Mouse (Mus musculus): ENCODE measurements around the gene Cryl1.

The Cryl1 gene

DNA sequence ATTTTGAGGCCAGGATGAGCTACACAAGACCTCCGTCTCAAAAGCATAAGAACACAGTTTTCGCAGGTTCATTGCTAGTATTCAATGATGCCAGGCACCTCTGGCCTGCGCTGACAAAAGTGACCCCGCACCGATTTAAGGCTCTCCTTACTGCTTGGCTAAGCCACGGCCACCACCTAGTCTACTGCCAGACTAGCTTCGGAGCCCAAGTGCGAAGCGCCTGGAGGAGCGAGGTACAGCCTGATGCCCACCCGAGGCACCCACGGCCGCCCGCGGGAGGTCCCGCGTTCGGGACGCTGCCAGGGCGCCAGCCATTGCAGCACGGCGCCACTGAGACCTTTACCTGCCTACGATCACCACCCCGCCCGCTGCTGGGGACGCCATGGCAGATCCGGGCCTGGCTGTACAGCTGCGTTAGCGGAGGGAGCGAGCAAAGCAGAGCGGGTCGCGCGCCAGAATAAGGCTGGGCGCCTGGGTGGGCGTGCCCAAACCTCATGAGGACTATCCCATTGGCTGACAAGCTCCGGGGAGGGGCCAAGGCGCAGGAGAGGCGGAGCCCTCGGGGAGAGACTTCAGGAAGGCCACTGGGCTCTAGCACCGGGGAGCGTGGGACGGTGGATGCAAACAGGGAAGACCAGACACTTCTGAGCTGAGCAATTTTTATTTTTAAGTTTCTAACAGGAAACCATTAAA, at the start of gene Cryl1:
Gene Cryl1 (minus strand): TSS at position 465 of the 693 bp plus-strand sequence.
- DNase-seq (ENCODE audit: low read depth, low spot score), result peak; percentile 95

DNA sequence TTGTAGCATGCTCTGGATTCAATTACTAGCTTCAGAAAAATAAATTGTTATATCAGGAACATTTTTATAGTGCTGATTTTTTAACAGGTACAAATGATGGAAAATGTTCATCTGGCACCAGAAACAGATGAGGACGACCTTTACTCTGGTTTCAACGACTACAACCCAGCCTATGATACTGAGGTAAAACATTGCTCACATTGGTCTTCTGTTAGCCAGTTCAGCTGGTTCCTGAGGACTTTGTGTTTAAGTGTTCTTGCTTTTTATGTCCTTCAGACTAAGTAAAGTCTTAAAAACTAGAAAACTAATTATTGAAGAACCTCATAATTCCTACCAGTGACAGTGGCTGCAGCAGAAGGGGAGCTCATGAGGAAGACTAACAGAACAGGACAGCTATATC, 32.1 kb upstream of the Cryl1 start:
- no peak for DNase-seq (ENCODE audit: low read depth, low spot score)

DNA sequence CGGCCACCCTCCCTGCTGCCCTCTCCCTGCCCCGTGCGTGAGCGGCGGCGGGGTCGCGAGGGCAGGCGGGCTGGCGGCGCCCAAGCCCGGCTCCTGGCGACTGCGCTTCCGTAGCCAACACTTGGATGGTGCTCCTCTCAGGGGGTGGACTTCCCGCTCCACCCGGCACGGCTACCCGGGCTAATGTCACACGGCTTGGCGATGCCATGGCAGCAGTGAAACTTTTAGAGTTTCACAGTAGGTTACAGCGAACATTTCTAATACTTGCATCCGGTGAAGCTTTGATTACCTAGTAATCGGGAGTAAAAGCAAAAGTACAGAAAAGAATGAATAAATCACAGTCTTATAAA, 25.9 kb upstream of the Cryl1 start:
- no peak for DNase-seq (ENCODE audit: low read depth, low spot score)

DNA sequence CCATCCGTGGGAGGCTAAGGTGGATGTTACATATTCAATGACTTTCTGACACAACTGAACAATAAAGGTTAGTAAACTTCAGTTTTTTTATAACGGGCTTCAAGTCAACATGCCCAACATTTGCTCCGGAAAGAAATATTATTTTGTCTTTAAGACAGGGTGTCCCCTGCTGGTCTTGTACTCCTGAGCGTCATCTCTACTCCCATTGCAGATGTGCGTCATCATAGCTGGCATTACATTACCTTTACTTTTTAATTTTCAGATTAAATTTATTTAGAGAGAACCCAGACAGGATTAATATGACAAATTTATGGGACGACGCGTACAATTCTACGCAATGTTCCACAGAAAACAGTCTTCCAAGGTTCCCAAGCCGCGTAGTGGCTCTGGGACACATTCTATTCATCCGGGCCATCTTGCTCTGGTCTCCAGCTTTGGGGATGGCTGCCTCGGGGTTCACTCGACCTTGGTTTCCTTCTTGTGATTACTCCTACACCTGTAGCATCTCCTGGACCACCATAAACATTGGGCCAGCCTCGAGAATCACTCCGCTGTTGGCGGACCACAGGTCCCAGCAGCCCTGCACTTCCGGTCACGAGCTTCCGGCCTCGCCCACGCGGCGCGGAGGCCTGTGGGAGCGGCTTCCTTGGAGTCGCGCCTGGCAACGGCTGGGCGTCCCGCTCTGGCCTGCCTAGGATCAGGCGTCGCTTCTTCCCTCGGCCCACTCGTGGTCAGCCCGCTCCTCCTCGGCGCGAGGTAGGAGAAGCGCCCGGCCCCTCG, 25.3 kb upstream of the Cryl1 start, which contains the start of gene Ift88:
Gene Ift88 (plus strand): TSS at position 631 of the 780 bp plus-strand sequence.
- peak; percentile 89 for DNase-seq (ENCODE audit: low read depth, low spot score)

DNA sequence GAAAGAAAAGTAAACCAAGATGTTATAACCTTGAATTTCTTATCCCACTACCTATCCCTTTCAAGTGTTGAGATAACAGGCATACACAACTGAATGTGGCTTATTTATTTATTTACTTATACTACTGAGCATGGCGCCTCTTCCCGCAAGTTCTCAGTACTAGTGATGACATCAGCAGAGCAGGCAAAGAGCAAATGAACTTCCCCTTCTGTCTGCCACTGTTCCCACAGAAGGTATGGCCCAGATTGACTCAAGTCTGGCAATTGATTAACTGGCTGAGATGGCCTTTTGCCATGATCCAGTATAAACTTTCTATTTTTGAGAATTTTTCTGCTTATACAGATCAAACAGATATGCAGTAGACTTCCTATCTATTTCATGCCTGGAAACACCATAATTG, 18.9 kb upstream of the Cryl1 start:
- DNase-seq (ENCODE audit: low read depth, low spot score), result no peak

DNA sequence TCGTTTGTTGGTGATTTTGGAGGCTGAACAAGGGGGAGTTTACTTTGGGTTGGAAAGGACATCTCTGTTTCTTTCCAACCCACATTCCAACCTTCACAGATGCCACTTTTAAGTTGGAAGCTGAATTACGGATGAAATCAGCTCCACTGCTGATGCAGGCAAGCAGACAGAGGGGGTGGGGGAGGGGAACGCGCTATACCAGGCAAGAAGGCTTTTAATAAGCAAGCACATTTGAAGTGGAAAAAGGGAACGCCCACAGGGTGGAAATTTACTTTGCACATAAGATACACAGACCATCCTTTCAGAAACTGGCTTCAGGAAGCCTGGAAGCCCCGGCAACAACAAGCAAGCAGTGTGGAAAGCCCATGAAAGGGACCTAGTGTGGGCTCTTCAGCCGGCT, 13.8 kb upstream of the Cryl1 start:
- DNase-seq (ENCODE audit: low read depth, low spot score), result no peak

DNA sequence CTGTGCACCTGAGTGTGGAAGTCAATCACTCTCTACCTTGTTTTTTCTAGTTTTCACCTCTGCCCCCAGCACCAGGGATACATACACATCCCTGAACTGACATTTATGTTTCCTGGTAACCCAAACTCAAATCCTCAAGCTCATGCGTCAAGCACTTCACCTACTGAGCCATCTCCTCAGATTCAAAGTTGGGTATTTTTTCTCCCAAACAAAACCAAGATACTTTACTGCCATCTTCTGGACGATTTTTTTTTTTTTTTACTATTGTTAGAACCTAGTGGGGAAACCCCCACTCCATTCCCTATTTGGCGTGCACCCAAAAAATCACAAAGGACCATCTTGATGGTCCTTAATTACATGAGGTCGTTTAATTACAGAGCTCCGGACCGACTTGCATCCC, 10.8 kb upstream of the Cryl1 start:
- no peak for DNase-seq (ENCODE audit: low read depth, low spot score)

DNA sequence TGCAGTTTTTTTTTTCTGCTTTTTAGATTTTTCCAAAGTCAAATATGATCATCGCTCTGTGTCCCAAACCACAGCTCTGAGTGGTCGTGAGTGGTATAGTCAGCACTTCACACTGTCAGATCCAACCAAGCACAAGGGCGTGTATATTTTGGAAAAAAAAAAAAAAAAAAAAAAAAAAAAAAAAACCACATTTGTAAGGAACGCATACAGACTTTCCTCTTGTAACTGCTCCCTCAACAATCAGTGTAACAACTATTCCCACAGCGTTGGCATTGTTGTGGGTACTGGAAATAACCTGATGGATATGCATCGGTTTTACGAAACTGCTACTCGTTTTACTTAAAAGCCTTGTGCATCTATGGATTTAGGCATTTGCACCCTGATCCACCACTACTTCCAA, 9.8 kb upstream of the Cryl1 start:
- DNase-seq (ENCODE audit: low read depth, low spot score), result no peak

DNA sequence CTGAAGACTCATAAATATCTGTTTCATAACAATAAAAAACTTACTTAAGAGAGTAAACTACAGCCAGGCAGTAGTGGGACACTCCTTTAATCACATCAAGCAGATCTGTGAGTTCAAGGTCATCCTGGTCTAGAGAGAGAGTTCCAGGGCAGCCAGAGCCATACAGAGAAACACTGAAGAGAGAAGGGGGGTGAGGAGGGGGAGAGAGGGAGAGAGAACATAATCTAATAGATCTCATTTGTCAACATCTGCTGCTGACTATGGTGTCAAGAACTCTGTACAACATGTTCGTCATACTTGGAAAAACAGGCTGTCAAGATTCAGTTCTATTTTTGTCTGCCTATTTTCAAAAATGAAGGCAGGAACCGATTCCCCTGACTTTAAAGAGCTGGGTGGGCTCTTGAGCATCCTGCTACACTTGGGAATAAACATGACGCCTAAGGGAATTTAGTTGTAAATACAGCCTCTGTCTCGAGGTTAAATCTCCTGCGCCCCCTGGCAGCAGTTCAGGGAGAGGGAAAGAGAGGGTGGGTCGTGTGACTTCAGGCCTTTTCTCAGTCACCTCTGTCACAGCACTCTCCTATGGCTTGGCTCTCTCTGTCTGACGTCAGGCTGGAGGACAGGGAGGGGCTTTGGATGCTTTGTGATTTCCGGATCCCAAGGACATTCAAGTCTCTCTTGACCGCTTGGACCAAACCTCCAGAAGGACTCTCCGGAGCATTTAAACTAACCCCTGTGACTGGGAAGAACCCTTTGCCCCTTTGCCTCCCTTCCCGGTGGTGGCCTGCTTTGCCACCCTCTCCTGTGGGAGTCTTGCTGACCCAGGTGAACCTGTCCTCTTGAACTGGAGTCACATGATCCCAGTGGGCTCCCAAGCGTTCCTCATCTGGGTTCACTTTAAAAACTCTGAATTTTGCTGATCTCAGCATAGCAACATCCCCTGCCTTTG, 9.0 kb upstream of the Cryl1 start:
- peak; percentile 80 for DNase-seq (ENCODE audit: low read depth, low spot score)

DNA sequence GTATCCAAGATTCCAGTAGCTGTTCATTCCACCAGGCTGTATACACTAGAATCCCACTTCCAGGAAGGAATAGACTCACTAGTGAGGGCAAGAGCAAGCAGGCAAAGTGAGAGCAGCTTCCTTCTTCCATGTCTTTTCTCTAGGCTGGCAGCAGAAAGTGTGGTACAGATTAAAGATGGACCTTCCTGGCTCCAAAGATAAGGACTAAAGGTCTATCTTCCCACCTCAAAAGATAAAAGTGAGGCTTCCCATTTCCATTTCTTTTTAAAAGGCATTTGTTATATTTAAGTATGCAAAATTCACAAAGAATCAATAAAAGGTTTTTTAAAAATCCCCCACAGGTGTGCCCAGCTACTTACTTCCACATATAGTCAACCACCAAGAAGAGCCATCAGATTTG, 4.5 kb upstream of the Cryl1 start:
- no peak for DNase-seq (ENCODE audit: low read depth, low spot score)

DNA sequence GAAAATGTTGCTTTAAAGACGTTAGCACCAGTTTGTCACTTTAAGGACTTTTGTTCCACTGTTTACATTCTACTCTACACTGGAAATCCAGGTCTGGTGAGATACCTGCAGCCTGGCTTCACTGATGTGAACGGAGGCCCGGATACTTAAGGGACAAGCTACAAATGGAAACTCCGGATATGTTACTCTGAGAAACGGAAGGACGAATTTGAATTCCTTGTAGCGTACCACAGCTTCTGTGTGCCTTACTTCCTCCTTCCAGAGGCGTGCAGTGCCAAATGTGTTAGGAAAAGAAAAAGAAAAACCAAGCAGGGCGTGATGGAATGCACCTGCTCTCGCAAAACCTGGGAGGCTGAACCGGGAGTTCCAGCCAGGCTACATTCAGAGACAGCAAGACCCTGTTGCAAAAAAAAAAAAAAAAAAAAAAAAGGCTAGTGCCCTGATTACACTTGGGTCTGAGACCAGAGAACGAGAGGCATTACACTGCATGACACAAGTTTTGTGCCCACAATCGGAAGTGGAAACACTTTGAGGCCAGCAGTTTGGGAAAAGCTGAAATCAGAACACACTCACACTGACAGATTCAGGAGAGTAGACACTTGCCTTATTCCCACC, 591 bp upstream of the Cryl1 start:
- no peak for DNase-seq (ENCODE audit: low read depth, low spot score)

DNA sequence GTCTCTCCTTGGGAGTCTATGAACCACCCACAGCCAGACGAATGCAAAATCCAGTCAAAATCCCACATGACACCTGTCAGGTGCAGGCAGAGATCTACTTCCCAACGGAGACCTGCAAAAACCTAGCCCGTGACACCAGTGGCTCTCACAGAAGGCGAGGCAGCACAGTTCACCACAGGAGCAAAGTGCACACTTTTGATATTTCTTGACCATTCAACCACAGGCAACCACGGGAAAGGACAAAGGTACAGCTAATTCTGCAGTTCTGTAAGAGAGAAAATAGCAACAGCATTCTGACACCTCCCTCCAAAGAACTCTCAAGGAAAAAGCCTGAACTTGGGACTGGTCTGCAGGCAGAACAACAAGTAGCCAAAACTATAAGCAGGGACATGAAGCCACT, 1.1 kb downstream of the Cryl1 start:
- no peak for DNase-seq (ENCODE audit: low read depth, low spot score)

DNA sequence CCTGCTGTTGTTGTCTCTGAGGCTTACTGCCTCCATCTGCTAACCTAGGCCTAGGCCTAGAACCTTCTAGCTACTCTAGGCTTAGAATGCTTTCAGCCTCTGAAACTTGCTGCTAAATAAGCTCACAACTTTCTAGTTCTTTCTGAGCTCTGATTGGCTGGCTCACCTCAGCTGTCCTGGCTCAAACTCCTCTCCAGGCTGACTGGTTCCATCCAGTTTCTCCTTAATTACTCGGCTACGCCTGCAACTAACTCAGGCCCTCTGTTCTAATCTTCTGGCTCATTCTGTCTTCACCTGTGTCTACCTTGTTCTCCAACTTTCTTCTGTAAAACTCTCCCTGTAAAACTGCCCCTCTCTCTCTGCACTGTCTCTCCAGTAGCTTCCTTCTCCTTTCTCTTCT, 2.9 kb downstream of the Cryl1 start:
- DNase-seq (ENCODE audit: low read depth, low spot score), result no peak

DNA sequence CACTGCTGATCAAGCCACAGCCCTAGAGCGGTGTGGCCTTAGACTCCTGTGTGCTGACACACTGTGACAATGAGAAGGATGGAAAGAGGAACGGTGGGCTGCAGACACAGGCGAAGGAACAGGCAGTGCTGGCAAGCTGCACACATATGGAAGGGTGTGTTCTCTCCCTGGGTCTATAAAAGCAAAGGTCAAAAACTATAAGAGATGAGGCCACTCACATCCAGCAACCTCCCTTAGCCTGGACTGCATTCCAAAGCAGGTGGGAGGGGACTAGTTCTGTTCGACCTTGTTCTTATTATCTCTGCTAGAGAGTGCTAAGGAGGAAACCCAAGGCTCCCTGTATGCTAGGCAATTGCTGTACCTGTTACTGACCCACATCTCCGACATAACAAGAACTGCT, 6.1 kb downstream of the Cryl1 start:
- no peak for DNase-seq (ENCODE audit: low read depth, low spot score)

DNA sequence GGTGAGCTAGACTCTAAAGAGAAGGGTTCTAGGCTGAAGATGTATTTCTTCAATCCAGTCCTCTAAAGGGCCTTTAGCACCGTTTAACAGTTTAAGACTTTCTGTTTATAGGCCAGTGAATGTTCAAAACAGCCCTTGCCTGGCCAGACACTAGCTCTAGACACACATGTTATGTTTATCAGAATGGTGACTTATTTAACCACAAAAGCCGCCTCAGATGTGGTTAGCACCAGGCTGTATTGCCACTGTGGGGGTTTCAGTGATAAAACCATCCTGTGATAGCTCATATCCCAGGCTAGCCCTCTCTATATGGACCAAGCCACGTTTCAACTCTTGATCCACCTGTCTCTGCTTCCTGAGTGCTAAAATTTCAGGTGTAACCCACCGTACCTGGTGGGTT, 6.7 kb downstream of the Cryl1 start:
- no peak for DNase-seq (ENCODE audit: low read depth, low spot score)

DNA sequence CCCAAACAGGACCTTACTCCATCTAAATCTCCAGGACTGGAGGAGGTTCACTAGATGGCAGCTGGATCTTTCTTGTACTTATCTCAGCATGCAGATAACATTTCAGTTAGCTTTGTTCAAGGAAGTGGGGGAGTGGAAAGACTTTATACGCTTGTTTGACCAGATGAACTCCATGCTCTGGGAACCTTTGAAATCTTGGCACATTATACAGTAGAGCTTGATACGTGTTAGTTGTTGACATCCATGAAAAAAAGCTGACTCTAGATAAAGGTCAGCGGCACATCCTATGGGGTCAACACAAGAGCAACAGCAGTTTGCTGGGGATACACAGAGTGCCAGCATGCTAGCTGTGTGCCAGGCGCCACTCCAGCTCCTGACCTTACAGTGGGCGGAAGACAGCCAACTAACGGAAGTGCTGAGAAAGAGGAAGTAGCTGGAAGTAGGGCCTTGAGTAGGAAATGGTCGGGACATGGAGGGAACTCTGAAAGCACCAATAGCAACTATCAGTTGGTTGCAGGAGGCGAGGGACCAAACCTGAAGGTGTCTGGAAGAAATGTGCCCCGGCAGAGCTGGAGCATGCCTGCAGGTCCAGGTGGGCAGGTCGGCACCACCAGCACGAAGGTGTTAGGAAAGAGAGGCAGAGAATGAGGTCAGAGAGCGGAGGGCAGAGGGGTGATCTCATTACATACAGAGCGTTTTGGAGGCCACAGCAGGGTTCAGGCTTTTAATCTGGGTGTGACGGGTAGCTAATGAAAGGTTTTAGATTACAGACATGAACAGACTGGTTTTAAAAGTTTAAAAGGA, 11.4 kb downstream of the Cryl1 start:
- no peak for DNase-seq (ENCODE audit: low read depth, low spot score)

DNA sequence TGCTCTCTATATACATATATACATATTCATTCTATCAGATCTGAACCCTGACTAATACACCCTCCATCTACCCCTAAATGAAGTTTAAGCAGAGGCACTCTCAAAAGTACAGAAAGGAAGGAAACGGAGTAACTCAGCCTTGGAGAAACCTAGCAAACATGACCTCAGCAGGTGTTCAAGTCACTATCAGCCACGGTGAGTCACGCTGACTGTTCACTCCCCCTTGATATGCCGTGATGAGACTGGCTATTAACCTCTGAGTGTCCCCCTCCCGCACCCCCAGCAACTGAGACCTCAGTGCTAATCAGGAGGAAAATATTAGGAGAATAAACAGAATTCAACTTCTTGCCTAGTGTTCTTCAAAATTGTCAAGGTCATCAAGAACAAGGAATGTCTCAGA, 12.7 kb downstream of the Cryl1 start:
- no peak for DNase-seq (ENCODE audit: low read depth, low spot score)

DNA sequence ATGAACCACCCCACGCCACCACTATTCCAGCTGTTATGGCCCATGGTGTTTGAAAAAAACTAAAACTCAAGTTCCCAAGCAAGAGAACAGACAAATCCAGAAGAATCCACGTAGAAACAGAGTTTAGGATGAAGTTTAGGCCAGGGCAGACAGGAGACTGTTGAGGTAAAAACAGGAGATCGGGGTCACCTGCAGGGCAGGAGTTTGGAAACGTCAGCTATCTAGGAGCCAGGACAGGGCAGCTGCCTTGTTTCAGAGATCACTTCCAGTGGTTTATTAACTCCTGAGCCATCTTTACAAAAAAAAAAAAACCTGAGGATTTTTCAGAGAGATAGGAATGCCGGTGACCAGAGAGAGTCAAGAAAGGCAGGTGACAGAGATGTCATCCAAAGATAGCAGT, 20.8 kb downstream of the Cryl1 start:
- DNase-seq (ENCODE audit: low read depth, low spot score), result no peak

DNA sequence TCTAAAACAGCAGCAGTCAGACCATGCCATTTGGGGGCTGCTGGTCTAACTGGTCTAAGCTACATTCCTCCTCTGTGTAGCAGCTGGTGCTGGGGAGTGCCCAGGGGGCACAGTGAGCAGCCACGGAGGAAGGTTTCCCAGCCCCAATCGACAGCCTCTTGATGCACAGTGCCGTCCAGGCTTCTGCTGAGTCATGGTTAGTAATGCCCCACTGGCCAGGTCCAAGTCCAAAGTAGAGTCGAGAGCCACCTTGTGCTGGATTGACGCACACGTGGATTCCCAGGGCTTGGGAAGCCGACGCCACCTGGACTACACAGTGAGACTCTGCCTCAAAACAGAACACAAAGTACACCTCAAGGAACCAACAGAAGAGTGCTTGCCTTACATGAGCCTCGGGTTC, 21.4 kb downstream of the Cryl1 start:
- no peak for DNase-seq (ENCODE audit: low read depth, low spot score)

DNA sequence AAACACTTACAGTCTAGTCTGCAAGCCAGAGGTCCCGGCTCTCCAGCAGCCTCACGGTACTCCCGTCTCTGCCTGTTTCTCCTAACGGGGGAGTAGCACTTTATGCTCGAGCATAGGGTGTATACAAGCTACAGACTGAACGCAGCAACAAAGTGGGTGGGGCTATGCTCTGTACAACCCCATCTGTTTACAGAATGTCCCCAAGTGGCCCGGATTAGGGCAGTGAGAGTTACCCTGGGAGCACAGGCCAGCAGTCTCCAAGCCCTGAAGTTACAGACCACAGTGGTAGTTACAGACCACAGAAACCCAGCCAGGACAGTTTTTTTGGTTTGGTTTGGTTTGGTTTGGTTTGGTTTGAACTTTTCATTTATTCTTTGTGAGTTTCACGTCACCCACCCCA, 22.3 kb downstream of the Cryl1 start:
- DNase-seq (ENCODE audit: low read depth, low spot score), result no peak

DNA sequence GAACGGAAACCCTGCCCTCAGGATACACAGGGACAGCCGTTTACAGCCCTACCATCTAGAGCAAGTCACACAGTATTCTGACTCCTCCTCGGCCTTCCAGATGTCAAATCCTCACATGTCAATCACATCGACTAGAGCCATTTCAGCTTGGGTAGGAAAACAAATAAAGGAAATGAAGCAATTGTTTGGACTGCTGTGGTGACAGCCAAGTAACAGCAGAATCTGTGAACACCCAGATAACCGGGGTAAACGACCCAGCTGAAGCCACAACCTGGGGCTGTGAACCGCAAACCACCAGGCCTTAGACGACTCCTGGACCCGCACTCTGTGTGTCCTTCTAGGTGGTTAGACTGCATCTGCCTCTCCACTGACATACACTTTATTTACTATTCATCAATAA, 23.1 kb downstream of the Cryl1 start:
- DNase-seq (ENCODE audit: low read depth, low spot score), result no peak
